Mouse (Mus musculus): Measurements from ENCODE around the gene Cnot11.

- no peak for TF ChIP-seq POLR2A (IDR thresholded peaks at IDR 0.05; ENCODE audit: insufficient read length, low read depth)
- no peak for TF ChIP-seq SRF (IDR thresholded peaks at IDR 0.05; ENCODE audit: control insufficient read depth, insufficient read length, low read depth)
- no peak for TF ChIP-seq USF1 (IDR thresholded peaks at IDR 0.05; ENCODE audit: low read depth)
- TF ChIP-seq TCF3 (IDR thresholded peaks at IDR 0.05; ENCODE audit: insufficient read length, low read depth) = no peak
- TF ChIP-seq POLR2AphosphoS2 (IDR thresholded peaks at IDR 0.05; ENCODE audit: insufficient read length, low read depth) = no peak
- TF ChIP-seq E2F4 (IDR thresholded peaks at IDR 0.05; ENCODE audit: insufficient read depth) = no peak
- TF ChIP-seq MYOD1 (IDR thresholded peaks at IDR 0.05; ENCODE audit: control insufficient read depth in 1 of 3, insufficient read length in 2 of 3, low read depth in 2 of 3) = no peak
- TF ChIP-seq MAX (IDR thresholded peaks at IDR 0.05; ENCODE audit: low read depth) = no peak
These were observed 8.2 kb upstream of the Cnot11 start for GRCm38 (mm10) chr1:39526371-39527167.
